ENCODE assay signal across 9 mouse cellular contexts in genomic region chr9:121778066-121778624, GRCm38 (mm10). TPM values are rescaled to one million over a fixed set of nuclear protein-coding genes. Genes with fewer than 3 reads are reported as not detected.
DNase-seq lines count a peak whose midpoint lies in the region; ATAC-seq and TF ChIP-seq lines count a peak whose summit lies in the region.
"Had no signal": no experiment of that assay in that cellular context is flagged by ENCODE, and none has a peak within 500 bp of the region (broad histone marks: within the 10 kb centered on the region; RNA-seq: fewer than 3 reads in every experiment).

No protein-coding gene starts in this region.

- TF ChIP-seq EP300 in heart, postnatal 0 days (IDR thresholded peaks at IDR 0.05; ENCODE audit: low read depth): no peak

- H3K4me1 ChIP-seq in kidney, embryonic 14.5 days (ENCODE audit: control insufficient read depth, insufficient read depth, low read length): 0 out of 2 replicates have a peak, but pooled peaks cover 5% of the 10 kb centered on the region
- peaks cover 38% of the 10 kb centered on the region for H3K4me1 ChIP-seq in heart, postnatal 0 days (ENCODE audit: control insufficient read depth, insufficient read depth)
- no peaks in the 10 kb centered on the region for H3K4me1 ChIP-seq in midbrain, postnatal 0 days (ENCODE audit: insufficient read depth, low read length)

- no peak for DNase-seq in kidney, adult 8-10 months
- peak; percentile 38 for DNase-seq in embryo, embryonic 10.5 days (ENCODE audit: low spot score)
- no peak for DNase-seq in heart, postnatal 0 days (ENCODE audit: low spot score)
- DNase-seq in left cerebral cortex, adult 2 months (ENCODE audit: extremely low spot score in 1 of 2, low spot score in 2 of 2): peak; percentile 76 to 83
- DNase-seq in midbrain, postnatal 0 days (ENCODE audit: low spot score): peak; percentile 70
- no peak for DNase-seq in urinary bladder, adult 2 months (ENCODE audit: low spot score)
- DNase-seq in spleen, adult 12 weeks (ENCODE audit: low spot score): no peak

- no peak overlapping the region for H3K27ac ChIP-seq in kidney, embryonic 14.5 days (ENCODE audit: low read depth, low read length)
- H3K27ac ChIP-seq in heart, postnatal 0 days (ENCODE audit: low read depth): peak overlapping the region; percentile 82
- H3K27ac ChIP-seq in left cerebral cortex, adult 2 months: peak overlapping the region; percentile 87
- no peak overlapping the region for H3K27ac ChIP-seq in midbrain, postnatal 0 days (ENCODE audit: low read depth, low read length)

- 17% methylated on average over 54 of the region's 54 CpGs for WGBS in kidney, embryonic 14.5 days
- WGBS in heart, postnatal 0 days: 13% methylated on average over 54 of the region's 54 CpGs
- 13% methylated on average over 54 of the region's 54 CpGs for WGBS in midbrain, postnatal 0 days

- peak overlapping the region; percentile 30 for H3K4me3 ChIP-seq in kidney, embryonic 14.5 days (ENCODE audit: low read length)
- H3K4me3 ChIP-seq in heart, postnatal 0 days (ENCODE audit: low read depth, low read length): peak overlapping the region; percentile 35
- peak overlapping the region; percentile 34 for H3K4me3 ChIP-seq in left cerebral cortex, adult 2 months
- H3K4me3 ChIP-seq in midbrain, postnatal 0 days (ENCODE audit: low read depth, low read length): peak overlapping the region; percentile 33

- H3K27me3 ChIP-seq in kidney, embryonic 14.5 days (ENCODE audit: control insufficient read depth, insufficient read depth, low read length): peaks cover 32% of the 10 kb centered on the region
- H3K27me3 ChIP-seq in heart, postnatal 0 days (ENCODE audit: control insufficient read depth, insufficient read depth, low read length): peaks cover 19% of the 10 kb centered on the region; the same call in 1 of the 2 replicates
- peaks cover 18% of the 10 kb centered on the region for H3K27me3 ChIP-seq in midbrain, postnatal 0 days (ENCODE audit: insufficient read depth, low read length)

- intact Hi-C loops in left cerebral cortex, adult 2 months (cut with DNase I): loop anchor here (1.0 kb wide), 1 partner anchor 48 kb away; no protein-coding TSS in a partner anchor

- peak overlapping the region; percentile 54 for H3K4me2 ChIP-seq in kidney, embryonic 14.5 days (replicated peaks; ENCODE audit: low read depth, low read length)
- H3K4me2 ChIP-seq in heart, postnatal 0 days (ENCODE audit: low read depth, low read length): peak overlapping the region; percentile 69
- peak overlapping the region; percentile 55 for H3K4me2 ChIP-seq in midbrain, postnatal 0 days (ENCODE audit: low read depth, low read length, poor library complexity, severe bottlenecking)

- ATAC-seq in kidney, embryonic 14.5 days (ENCODE audit: low FRiP score, low TSS enrichment): no peak
- ATAC-seq in heart, postnatal 0 days (ENCODE audit: insufficient read depth, low read depth): peak; percentile 29
- ATAC-seq in midbrain, postnatal 0 days (ENCODE audit: low FRiP score): peak; percentile 59
- ATAC-seq: Patski had no signal

- TF ChIP-seq CTCF in heart, postnatal 0 days (IDR thresholded peaks at IDR 0.05; ENCODE audit: low read depth): no peak
- TF ChIP-seq CTCF in left cerebral cortex, adult 2 months (IDR thresholded peaks at IDR 0.05): no peak
- peak; percentile 19; the same call in 1 of the 2 replicates for TF ChIP-seq CTCF in midbrain, postnatal 0 days (IDR thresholded peaks at IDR 0.05)

- H3K9ac ChIP-seq in kidney, embryonic 14.5 days (ENCODE audit: low read depth, low read length): peak overlapping the region; percentile 19; the same call in 1 of the 2 replicates
- no peak overlapping the region for H3K9ac ChIP-seq in heart, postnatal 0 days (replicated peaks; ENCODE audit: low read depth, low read length)
- no peak overlapping the region; the same call in 1 of the 2 replicates for H3K9ac ChIP-seq in midbrain, postnatal 0 days (replicated peaks; ENCODE audit: low read length, poor library complexity, severe bottlenecking)

- H3K9me3 ChIP-seq in kidney, embryonic 14.5 days (ENCODE audit: control insufficient read depth, low read length): no peaks in the 10 kb centered on the region
- no peaks in the 10 kb centered on the region for H3K9me3 ChIP-seq in heart, postnatal 0 days (replicated peaks; ENCODE audit: control insufficient read depth, low read length)
- H3K9me3 ChIP-seq in midbrain, postnatal 0 days (ENCODE audit: low read length): no peaks in the 10 kb centered on the region

- H3K36me3 ChIP-seq in kidney, embryonic 14.5 days (ENCODE audit: control insufficient read depth, insufficient read depth, low read length): no peaks in the 10 kb centered on the region
- H3K36me3 ChIP-seq in heart, postnatal 0 days (replicated peaks; ENCODE audit: control insufficient read depth, insufficient read depth, low read length): no peaks in the 10 kb centered on the region
- no peaks in the 10 kb centered on the region for H3K36me3 ChIP-seq in midbrain, postnatal 0 days (ENCODE audit: insufficient read depth, low read length)

RNA-seq across cellular contexts. Expression of gene Klhl40, which starts 0.7 kb away (rescaled TPM):
- 0.08 TPM in 1 of 2 replicates, not detected in the other for polyA plus RNA-seq in kidney, embryonic 14.5 days (2014; fragmentation: Nextera tagmentation; extraction: Ambion mirVana)
- 20.7 and 28.2 TPM in 2 replicates for total RNA-seq in heart, postnatal 0 days (2014; rRNA removed; ENCODE audit: low replicate concordance)
- 12.6 and 14.5 TPM in 2 replicates for polyA plus RNA-seq in heart, postnatal 0 days (2015; fragmentation: Nextera tagmentation; extraction: Ambion mirVana)
- 10 to 100 TPM in 1 of 2 experiments, 1 to 10 TPM in 1; 7.3 to 10.5 TPM for total RNA-seq in left cerebral cortex, adult 2 months (2021)
- 1.3 and 1.7 TPM in 2 replicates for total RNA-seq in midbrain, postnatal 0 days (2014; rRNA removed)
- 2.9 and 3.2 TPM in 2 replicates for polyA plus RNA-seq in midbrain, postnatal 0 days (2015; fragmentation: Nextera tagmentation; extraction: Ambion mirVana)
- polyA plus RNA-seq in urinary bladder, adult 2 months (2012; rRNA removed): 0.07 and 0.10 TPM in 2 replicates
- polyA plus RNA-seq: Patski had no signal

RNA-seq across cellular contexts. Expression of gene Hhatl, which starts 14.2 kb away (rescaled TPM):
- not detected in 2 replicates for polyA plus RNA-seq in kidney, embryonic 14.5 days (2014; fragmentation: Nextera tagmentation; extraction: Ambion mirVana)
- 62.3 and 75.4 TPM in 2 replicates for total RNA-seq in heart, postnatal 0 days (2014; rRNA removed; ENCODE audit: low replicate concordance)
- polyA plus RNA-seq in heart, postnatal 0 days (2015; fragmentation: Nextera tagmentation; extraction: Ambion mirVana): 52.7 and 53.0 TPM in 2 replicates
- 10 to 100 TPM; 20.0 to 21.3 TPM for total RNA-seq in left cerebral cortex, adult 2 months (2021)
- 1.2 and 1.5 TPM in 2 replicates for total RNA-seq in midbrain, postnatal 0 days (2014; rRNA removed)
- 0.64 and 0.99 TPM in 2 replicates for polyA plus RNA-seq in midbrain, postnatal 0 days (2015; fragmentation: Nextera tagmentation; extraction: Ambion mirVana)
- 1.9 and 3.0 TPM in 2 replicates for polyA plus RNA-seq in urinary bladder, adult 2 months (2012; rRNA removed)
- polyA plus RNA-seq: Patski had no signal

RNA-seq across cellular contexts. Expression of gene Zfp651, which starts 19.0 kb away (rescaled TPM):
- polyA plus RNA-seq in kidney, embryonic 14.5 days (2014; fragmentation: Nextera tagmentation; extraction: Ambion mirVana): 8.0 and 9.8 TPM in 2 replicates
- 34.5 and 69.3 TPM in 2 replicates for total RNA-seq in heart, postnatal 0 days (2014; rRNA removed; ENCODE audit: low replicate concordance)
- polyA plus RNA-seq in heart, postnatal 0 days (2015; fragmentation: Nextera tagmentation; extraction: Ambion mirVana): 12.1 and 13.2 TPM in 2 replicates
- total RNA-seq in left cerebral cortex, adult 2 months (2021): 100 to 1,000 TPM; 119 to 133 TPM
- 55.4 and 59.7 TPM in 2 replicates for total RNA-seq in midbrain, postnatal 0 days (2014; rRNA removed)
- polyA plus RNA-seq in midbrain, postnatal 0 days (2015; fragmentation: Nextera tagmentation; extraction: Ambion mirVana): 21.3 and 22.8 TPM in 2 replicates
- 55.2 and 76.1 TPM in 2 replicates for polyA plus RNA-seq in urinary bladder, adult 2 months (2012; rRNA removed)

RNA-seq across cellular contexts. Expression of gene Nktr, which starts 59.2 kb away (rescaled TPM):
- 59.6 and 83.7 TPM in 2 replicates for polyA plus RNA-seq in kidney, embryonic 14.5 days (2014; fragmentation: Nextera tagmentation; extraction: Ambion mirVana)
- total RNA-seq in heart, postnatal 0 days (2014; rRNA removed; ENCODE audit: low replicate concordance): 44.0 and 44.8 TPM in 2 replicates
- 30.2 and 31.1 TPM in 2 replicates for polyA plus RNA-seq in heart, postnatal 0 days (2015; fragmentation: Nextera tagmentation; extraction: Ambion mirVana)
- total RNA-seq in left cerebral cortex, adult 2 months (2021): 100 to 1,000 TPM; 125 to 130 TPM
- 71.4 and 112 TPM in 2 replicates for total RNA-seq in midbrain, postnatal 0 days (2014; rRNA removed)
- 42.1 and 50.7 TPM in 2 replicates for polyA plus RNA-seq in midbrain, postnatal 0 days (2015; fragmentation: Nextera tagmentation; extraction: Ambion mirVana)
- polyA plus RNA-seq in urinary bladder, adult 2 months (2012; rRNA removed): 89.1 and 120 TPM in 2 replicates

Comparison
In these comparisons a context has a peak if more than half of its experiments do, and no peak if none do; other contexts are left out.
1. H3K27ac ChIP-seq: peak in heart, postnatal 0 days (single experiment) and left cerebral cortex, adult 2 months (single experiment); none in kidney, embryonic 14.5 days (single experiment) and midbrain, postnatal 0 days (single experiment).
2. DNase-seq: peak in embryo, embryonic 10.5 days (single experiment), left cerebral cortex, adult 2 months (2 of 2) and midbrain, postnatal 0 days (single experiment); none in kidney, adult 8-10 months (0 of 2), heart, postnatal 0 days (single experiment), urinary bladder, adult 2 months (single experiment) and spleen, adult 12 weeks (single experiment).
3. RNA of gene Hhatl, which starts 14.2 kb away (polyA plus RNA-seq): 52.7 to 53.0 TPM in heart, postnatal 0 days; 1.9 to 3.0 TPM in urinary bladder, adult 2 months, 0.64 to 0.99 TPM in midbrain, postnatal 0 days and not detected in kidney, embryonic 14.5 days; every median in the first group is over 10 times any median in the second.
4. Peak in every context shown above with its lines, with median percentiles within 50 percentile points of each other: H3K4me2 ChIP-seq and H3K4me3 ChIP-seq.